Mouse (Mus musculus) layer of hippocampus, adult 8-10 months (tissue): ENCODE results near the gene Klhl7. TPM values are rescaled to one million over a fixed set of nuclear protein-coding genes. Genes with fewer than 3 reads are reported as not detected.

Source experiments
- DNase-seq, 2 experiments: peaks; one replicate each; pipeline ENCODE4 v3.0.0; 2022; ENCODE audit warnings: low spot score in 2 of 2
- total RNA-seq, 4 experiments: library from RNA; stranded (reverse); gene quantifications; 2 replicates each; pipeline ENCODE4 v1.2.4; 2022

Gene Klhl7
- total RNA-seq, 4 experiments from 2014 or later, result 82.7 to 95.7 (median 93.3) TPM

- no peak for DNase-seq
Observed at GRCm38 (mm10) chr5:24169881-24170280, 69.5 kb downstream of the Klhl7 start.

GRCm38 (mm10) chr5:24172092-24172491 lies 71.7 kb downstream of the Klhl7 start:
- no peak for DNase-seq

- no peak for DNase-seq
Observed at GRCm38 (mm10) chr5:24181514-24182295, 81.3 kb downstream of the Klhl7 start.

GRCm38 (mm10) chr5:24182296-24182734 lies 81.9 kb downstream of the Klhl7 start:
- no peak for DNase-seq

GRCm38 (mm10) chr5:24183096-24183495 lies 82.7 kb downstream of the Klhl7 start:
- no peak for DNase-seq

- no peak for DNase-seq
Observed at GRCm38 (mm10) chr5:24184011-24184410, 83.6 kb downstream of the Klhl7 start.

- DNase-seq, result no peak
Observed at GRCm38 (mm10) chr5:24188476-24188875, 88.1 kb downstream of the Klhl7 start.

- DNase-seq, result no peak
Observed at GRCm38 (mm10) chr5:24191821-24192220, 91.4 kb downstream of the Klhl7 start.

- DNase-seq, result no peak
Observed at GRCm38 (mm10) chr5:24201006-24201405, 100.6 kb downstream of the Klhl7 start.

- peak; percentile 32 to 54 for DNase-seq
Observed at GRCm38 (mm10) chr5:24202492-24202891, 102.1 kb downstream of the Klhl7 start.

GRCm38 (mm10) chr5:24203266-24203665 lies 102.9 kb downstream of the Klhl7 start:
- DNase-seq, result no peak

GRCm38 (mm10) chr5:24207965-24208364 lies 107.6 kb downstream of the Klhl7 start:
- DNase-seq, result no peak

- no peak for DNase-seq
Observed at GRCm38 (mm10) chr5:24208505-24208904, 108.1 kb downstream of the Klhl7 start.

Other genes with a start within 250 kb of the Klhl7 start
- gene Fam126a, start 69.9 kb upstream of the Klhl7 start, total RNA-seq, result 10 to 100 TPM; 24.2 to 28.1 (median 25.3) TPM
- 10 to 100 TPM in 3 of 4 experiments, 1 to 10 TPM in 1; 9.4 to 12.9 (median 11.8) TPM for gene Nupl2, start 64.4 kb downstream of the Klhl7 start, total RNA-seq